Mouse (Mus musculus) thymus, adult 2 months (tissue): ENCODE data around the gene Cacna2d2. TPM values are rescaled to one million over a fixed set of nuclear protein-coding genes. Genes with fewer than 3 reads are reported as not detected.

Experiments
- DNase-seq: peaks from one replicate; pipeline ENCODE4 v3.0.0; 2021
- H3K27ac ChIP-seq: fragments of 200-500 bp; 2 replicates; pipeline ENCODE4 v1.5.1; 2012; ENCODE audit warnings: low read length, control low read depth; ENCODE audit not compliant: control insufficient read depth, insufficient read depth
- H3K27me3 ChIP-seq: fragments of 200-500 bp; 2 replicates; pipeline ENCODE4 v1.6.1; 2012; ENCODE audit warnings: mild to moderate bottlenecking, low read length, moderate library complexity, mixed read lengths; ENCODE audit not compliant: control insufficient read depth, insufficient read depth
- H3K36me3 ChIP-seq: fragments of 200-500 bp; 2 replicates; pipeline ENCODE4 v1.6.1; 2012; ENCODE audit warnings: mild to moderate bottlenecking, low read length, moderate library complexity; ENCODE audit not compliant: control insufficient read depth, insufficient read depth
- H3K4me1 ChIP-seq: fragments of 200-500 bp; replicated peaks from 2 replicates; pipeline ENCODE4 v1.6.1; 2012; ENCODE audit warnings: low read length; ENCODE audit not compliant: control insufficient read depth, insufficient read depth
- H3K4me3 ChIP-seq: fragments of 200-500 bp; 2 replicates; pipeline ENCODE4 v1.5.1; 2012; ENCODE audit warnings: mild to moderate bottlenecking, low read length, control low read depth, moderate library complexity; ENCODE audit not compliant: control insufficient read depth, insufficient read depth
- CTCF ChIP-seq: fragments of 200-500 bp; IDR thresholded peaks from 2 replicates; pipeline ENCODE4 v1.5.1; 2012; ENCODE audit warnings: mild to moderate bottlenecking, control low read depth, low read length, moderate library complexity, borderline replicate concordance; ENCODE audit not compliant: control insufficient read depth, poor library complexity, insufficient read depth; ENCODE audit errors: extremely low read depth
- POLR2A ChIP-seq: fragments of 200-500 bp; IDR thresholded peaks from 2 replicates; pipeline ENCODE4 v1.6.1; 2012; ENCODE audit warnings: mild to moderate bottlenecking, low read length, control low read depth, moderate library complexity; ENCODE audit not compliant: control insufficient read depth, poor library complexity, insufficient read depth; ENCODE audit errors: extremely low read depth
- WGBS: fragments of 180-500 bp; shearing (Covaris S2); methylation state at CpG from one replicate; pipeline ENCODE4 v1.1.7; 2018; 5-methylcytosine and 5-hydroxymethylcytosine counted together
- polyA plus RNA-seq: library from polyadenylated mRNA; depleted of rRNA; stranded (reverse); fragments of >200 nt; gene quantifications from 2 replicates; pipeline ENCODE4 v1.2.3, GENCODE M21; 2012

Gene Cacna2d2
- polyA plus RNA-seq, 1 experiment = 8.9 TPM

- WGBS = 67% methylated on average over 6 of the region's 6 CpGs
- no peaks in the 10 kb centered on the region; the same call in 1 of the 2 replicates for H3K27me3 ChIP-seq
- no peak overlapping the region for H3K4me3 ChIP-seq
- H3K27ac ChIP-seq = no peak overlapping the region
- DNase-seq = no peak
- TF ChIP-seq POLR2A (no peak), CTCF (no peak)
- no peaks in the 10 kb centered on the region for H3K36me3 ChIP-seq
- H3K4me1 ChIP-seq = no peaks in the 10 kb centered on the region
These were observed 66.2 kb downstream of the Cacna2d2 start for GRCm38 (mm10) chr9:107465657-107466056.

- Histone ChIP-seq H3K27me3 (no peaks in the 10 kb centered on the region; the same call in 1 of the 2 replicates), H3K4me3 (no peak overlapping the region), H3K27ac (no peak overlapping the region), H3K4me1 (no peaks in the 10 kb centered on the region), H3K36me3 (no peaks in the 10 kb centered on the region)
- 87% methylated on average over 13 of the region's 13 CpGs for WGBS
- DNase-seq = no peak
- TF ChIP-seq POLR2A = no peak
- no peak for TF ChIP-seq CTCF
These were observed 69.9 kb downstream of the Cacna2d2 start for GRCm38 (mm10) chr9:107469213-107469795.

GRCm38 (mm10) chr9:107470427-107470826 lies 71.0 kb downstream of the Cacna2d2 start:
- Histone ChIP-seq H3K36me3 (no peaks in the 10 kb centered on the region), H3K27ac (no peak overlapping the region), H3K4me3 (no peak overlapping the region), H3K4me1 (no peaks in the 10 kb centered on the region), H3K27me3 (no peaks in the 10 kb centered on the region; the same call in 1 of the 2 replicates)
- TF ChIP-seq POLR2A (no peak), CTCF (no peak)
- DNase-seq = no peak
- 85% methylated on average over 15 of the region's 15 CpGs for WGBS

- no peak for TF ChIP-seq CTCF
- no peak for TF ChIP-seq POLR2A
These were observed 74.6 kb downstream of the Cacna2d2 start for GRCm38 (mm10) chr9:107474016-107474415.

GRCm38 (mm10) chr9:107478979-107479378 lies 79.6 kb downstream of the Cacna2d2 start:
- no peak overlapping the region for H3K27ac ChIP-seq
- H3K4me1 ChIP-seq = no peaks in the 10 kb centered on the region
- TF ChIP-seq POLR2A (no peak), CTCF (no peak)
- DNase-seq = no peak
- WGBS = 59% methylated on average over 5 of the region's 5 CpGs
- no peaks in the 10 kb centered on the region for H3K36me3 ChIP-seq
- H3K4me3 ChIP-seq = no peak overlapping the region
- no peaks in the 10 kb centered on the region for H3K27me3 ChIP-seq

More at GRCm38 (mm10) chr9:107474016-107474415, 74.6 kb downstream of the Cacna2d2 start:
- Histone ChIP-seq H3K36me3 (no peaks in the 10 kb centered on the region), H3K27ac (no peak overlapping the region), H3K4me1 (no peaks in the 10 kb centered on the region), H3K4me3 (no peak overlapping the region), H3K27me3 (no peaks in the 10 kb centered on the region)
- DNase-seq = no peak
- WGBS = 67% methylated on average over 1 of the region's 1 CpGs

- no peak overlapping the region for H3K27ac ChIP-seq
- TF ChIP-seq CTCF (no peak), POLR2A (no peak)
- H3K36me3 ChIP-seq = no peaks in the 10 kb centered on the region
- 53% methylated on average over 14 of the region's 14 CpGs for WGBS
- H3K4me3 ChIP-seq = no peak overlapping the region
- no peaks in the 10 kb centered on the region for H3K4me1 ChIP-seq
- no peak for DNase-seq
- no peaks in the 10 kb centered on the region for H3K27me3 ChIP-seq
These were observed 80.2 kb downstream of the Cacna2d2 start for GRCm38 (mm10) chr9:107479593-107479992.
